Mouse (Mus musculus): ENCODE results near the gene Tmub2.

DNA sequence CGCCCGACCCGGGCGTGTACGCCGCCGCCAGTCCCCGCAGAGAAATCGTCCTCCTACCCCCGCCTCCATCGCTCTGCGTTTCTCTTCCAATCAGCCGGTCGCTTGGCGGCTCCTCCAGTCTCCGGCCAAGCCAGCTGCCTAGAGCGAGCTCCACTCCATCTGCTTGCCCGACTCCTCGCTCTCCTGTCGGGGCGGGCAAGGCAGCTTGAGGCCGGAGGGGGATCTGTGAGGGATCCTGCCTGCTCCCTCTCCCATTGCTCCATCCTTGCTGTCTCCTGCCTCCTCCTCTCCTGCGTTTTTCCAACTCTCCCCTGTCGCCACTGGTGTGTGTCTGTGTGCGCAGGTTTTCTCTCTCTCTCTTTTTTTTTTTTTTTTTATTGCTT lies 34.7 kb downstream of the Tmub2 start, which contains the start of gene Ubtf:
- no peak for TF ChIP-seq POLR2A (IDR thresholded peaks at IDR 0.05; ENCODE audit: extremely low read depth, insufficient read depth, low read length)
- TF ChIP-seq CTCF (IDR thresholded peaks at IDR 0.05; ENCODE audit: low read depth, low read length) = no peak
